21 mouse cellular contexts compared by ENCODE assay signal in the genomic region with DNA sequence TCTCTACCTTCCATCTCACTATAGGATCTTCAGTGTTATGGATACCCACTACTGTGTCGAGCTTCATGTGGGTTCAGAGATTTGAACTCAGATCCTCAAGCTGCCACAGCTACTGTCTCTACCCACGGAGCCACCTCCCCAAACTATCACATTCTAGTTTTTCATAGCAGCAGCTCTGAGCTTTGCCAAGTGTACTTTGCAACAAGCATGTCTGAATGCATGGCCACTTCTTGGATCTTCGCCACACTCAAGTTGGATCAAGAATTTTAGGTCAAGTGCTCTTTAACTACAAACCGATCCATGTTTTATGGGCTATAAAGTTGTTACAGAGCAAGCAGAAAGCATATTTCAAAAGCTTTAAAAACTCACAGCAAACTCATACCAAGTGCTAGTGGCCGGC.
DNase-seq lines count a peak whose midpoint lies in the region; ATAC-seq and TF ChIP-seq lines count a peak whose summit lies in the region.
"Had no signal": no experiment of that assay in that cellular context is flagged by ENCODE, and none has a peak within 500 bp of the region (broad histone marks: within the 10 kb centered on the region; RNA-seq: fewer than 3 reads in every experiment).

No protein-coding gene starts in this region.

- H3K27ac ChIP-seq in liver, adult 2 months (replicated peaks; ENCODE audit: insufficient read depth, low read depth, low read length) = no peak overlapping the region
- no peak overlapping the region for H3K27ac ChIP-seq in liver, embryonic 12.5 days
- H3K27ac ChIP-seq: forebrain, embryonic 10.5 days; heart, embryonic 10.5 days; macrophage; neural tube, embryonic 13.5 days had no signal

- peaks cover 5% of the 10 kb centered on the region for H3K4me1 ChIP-seq in liver, adult 2 months (ENCODE audit: control insufficient read depth, insufficient read depth, low read length)
- H3K4me1 ChIP-seq in liver, embryonic 12.5 days = no peaks in the 10 kb centered on the region
- H3K4me1 ChIP-seq: forebrain, embryonic 10.5 days; heart, embryonic 10.5 days; neural tube, embryonic 13.5 days had no signal

- peak; percentile 81 for DNase-seq in liver, adult 2 months (ENCODE audit: extremely low read depth, low read depth, low spot score)
- DNase-seq in kidney, adult 9 months = peak; percentile 64
- DNase-seq in kidney, postnatal 25 days = peak; percentile 48 to 68
- peak; percentile 35 for DNase-seq in lung, postnatal 36 days
- DNase-seq in adrenal gland, postnatal 14 days = no peak
- DNase-seq: adrenal gland, postnatal 36 days; cerebellum, adult 11-12 months; forebrain, postnatal 0 days; layer of hippocampus, postnatal 36 days; right cerebral cortex, adult 18-20 months; thymus, postnatal 25 days had no signal

- H3K79me2 ChIP-seq in liver, adult 2 months (ENCODE audit: control insufficient read depth, insufficient read depth, low read length) = no peaks in the 10 kb centered on the region

- H3K9me3 ChIP-seq in liver, embryonic 12.5 days (replicated peaks) = no peaks in the 10 kb centered on the region
- H3K9me3 ChIP-seq: heart, embryonic 10.5 days; neural tube, embryonic 13.5 days had no signal

- no peak overlapping the region for H3K9ac ChIP-seq in liver, adult 2 months (ENCODE audit: low read depth, low read length)
- no peak overlapping the region for H3K9ac ChIP-seq in liver, embryonic 12.5 days
- H3K9ac ChIP-seq: forebrain, postnatal 0 days; neural tube, embryonic 13.5 days had no signal

- no peaks in the 10 kb centered on the region for H3K36me3 ChIP-seq in liver, adult 2 months (ENCODE audit: control insufficient read depth, insufficient read depth, low read length)
- no peaks in the 10 kb centered on the region for H3K36me3 ChIP-seq in liver, embryonic 12.5 days

- H3K27me3 ChIP-seq in liver, adult 2 months (ENCODE audit: control insufficient read depth, insufficient read depth, low read length) = no peaks in the 10 kb centered on the region
- H3K27me3 ChIP-seq in liver, embryonic 12.5 days (replicated peaks) = no peaks in the 10 kb centered on the region
- H3K27me3 ChIP-seq: neural tube, embryonic 13.5 days had no signal

- no peak for TF ChIP-seq CTCF in liver, adult 2 months (IDR thresholded peaks at IDR 0.05; ENCODE audit: low read depth, low read length)

- no peak overlapping the region for H3K4me2 ChIP-seq in liver, embryonic 12.5 days
- H3K4me2 ChIP-seq: liver, embryonic 11.5 days; midbrain, embryonic 11.5 days; neural tube, embryonic 13.5 days had no signal

- no peak for TF ChIP-seq POLR2A in liver, adult 2 months (IDR thresholded peaks at IDR 0.05; ENCODE audit: extremely low read depth, insufficient read depth, low read length)

- no peak for ATAC-seq in liver, embryonic 12.5 days
- ATAC-seq in megakaryocyte progenitor cell, adult 5-6 weeks (replicated peaks; ENCODE audit: poor library complexity) = no peak
- ATAC-seq in granulocyte monocyte progenitor cell, adult 5-6 weeks (replicated peaks; ENCODE audit: poor library complexity, severe bottlenecking) = no peak
- ATAC-seq: CD4-positive, CD25-positive, alpha-beta regulatory T cell, adult 4 months; forebrain, postnatal 0 days had no signal

- 37% methylated on average over 5 of the region's 5 CpGs for WGBS in liver, adult 2 months
- WGBS in liver, embryonic 12.5 days (ENCODE audit: insufficient replicate concordance) = 66% methylated on average over 5 of the region's 5 CpGs

- H3K4me3 ChIP-seq in liver, adult 2 months (ENCODE audit: insufficient read depth, low read depth, low read length) = no peak overlapping the region
- H3K4me3 ChIP-seq in liver, embryonic 12.5 days = no peak overlapping the region
- H3K4me3 ChIP-seq: forebrain, embryonic 10.5 days; heart, embryonic 10.5 days; neural tube, embryonic 13.5 days had no signal
